Mouse (Mus musculus) v-Abl transformed pro-B cells (cell line): Measurements from ENCODE around the gene Bad.

Experiments
- in situ Hi-C, 2 experiments: fragments of 400-800 bp; cut with MboI; formaldehyde crosslinking; loops; one replicate each; pipeline ENCODE4 v1.15.1; 2025; ENCODE audit not compliant: unreplicated experiment in 2 of 2

Gene Bad

GRCm38 (mm10) chr19:6933102-6933435, 8.6 kb upstream of the Bad start:
- in situ Hi-C loops, result loop anchor here in 1 of 2 experiments (5.0 to 10.0 kb wide), 2 partner anchors 89 to 438 kb away; no protein-coding TSS in a partner anchor

GRCm38 (mm10) chr19:6933436-6934194, 8.0 kb upstream of the Bad start:
- in situ Hi-C loops, result loop anchor here in 1 of 2 experiments (5.0 to 10.0 kb wide), 2 partner anchors 89 to 439 kb away; no protein-coding TSS in a partner anchor

DNA sequence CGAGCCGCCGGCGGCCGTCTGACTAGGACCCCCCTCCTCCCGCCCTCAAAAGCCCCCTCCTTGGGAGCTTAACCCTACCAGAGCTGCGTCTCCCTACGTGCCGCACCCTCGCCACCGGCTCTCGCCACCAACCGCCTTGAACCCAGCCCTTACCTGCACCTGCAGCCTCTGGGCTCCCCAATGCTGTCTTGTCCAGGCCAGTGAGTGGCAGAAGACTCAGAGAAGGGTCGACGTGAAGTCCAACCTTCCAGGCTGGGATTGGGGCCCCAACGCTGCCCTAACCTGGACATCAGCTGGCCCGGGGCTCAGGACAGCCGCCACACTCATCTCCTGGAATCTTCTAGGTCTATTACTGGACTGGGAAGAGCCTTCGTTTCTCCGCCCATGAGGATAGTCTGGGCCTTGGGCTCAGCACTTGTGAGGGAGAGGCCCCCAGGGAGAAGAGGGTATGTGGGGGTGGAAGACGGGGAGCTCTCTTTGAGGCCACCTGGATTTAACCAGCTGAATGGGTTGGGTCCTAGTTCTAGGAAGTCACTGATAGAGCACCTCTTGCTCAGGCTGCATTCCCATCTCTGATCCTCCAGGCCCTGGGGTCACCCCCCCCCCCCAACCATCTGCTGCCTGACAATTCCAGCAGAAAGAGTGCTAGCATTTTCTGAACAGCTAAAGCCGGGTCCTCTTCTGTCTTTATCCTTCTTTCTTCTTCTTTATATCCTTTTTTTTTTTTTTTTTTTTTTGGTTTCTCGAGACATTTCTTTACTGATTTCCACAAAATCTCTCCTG, 7.3 kb upstream of the Bad start, which contains the start of gene Kcnk4:
TSS of gene Kcnk4 (minus strand) at position 321 of the 783 bp plus-strand sequence.
- in situ Hi-C loops, result loop anchor here in 1 of 2 experiments (5.0 to 10.0 kb wide), 2 partner anchors 88 to 440 kb away; no protein-coding TSS in a partner anchor

GRCm38 (mm10) chr19:6936299-6936698, 5.4 kb upstream of the Bad start:
- in situ Hi-C loops, result loop anchor here (5.0 to 10.0 kb wide), 2 partner anchors 441 to 444 kb away; no protein-coding TSS in a partner anchor

GRCm38 (mm10) chr19:6937541-6938465, 3.9 kb upstream of the Bad start:
- in situ Hi-C loops, result loop anchor here (5.0 to 10.0 kb wide), 2 partner anchors 443 to 446 kb away; no protein-coding TSS in a partner anchor

DNA sequence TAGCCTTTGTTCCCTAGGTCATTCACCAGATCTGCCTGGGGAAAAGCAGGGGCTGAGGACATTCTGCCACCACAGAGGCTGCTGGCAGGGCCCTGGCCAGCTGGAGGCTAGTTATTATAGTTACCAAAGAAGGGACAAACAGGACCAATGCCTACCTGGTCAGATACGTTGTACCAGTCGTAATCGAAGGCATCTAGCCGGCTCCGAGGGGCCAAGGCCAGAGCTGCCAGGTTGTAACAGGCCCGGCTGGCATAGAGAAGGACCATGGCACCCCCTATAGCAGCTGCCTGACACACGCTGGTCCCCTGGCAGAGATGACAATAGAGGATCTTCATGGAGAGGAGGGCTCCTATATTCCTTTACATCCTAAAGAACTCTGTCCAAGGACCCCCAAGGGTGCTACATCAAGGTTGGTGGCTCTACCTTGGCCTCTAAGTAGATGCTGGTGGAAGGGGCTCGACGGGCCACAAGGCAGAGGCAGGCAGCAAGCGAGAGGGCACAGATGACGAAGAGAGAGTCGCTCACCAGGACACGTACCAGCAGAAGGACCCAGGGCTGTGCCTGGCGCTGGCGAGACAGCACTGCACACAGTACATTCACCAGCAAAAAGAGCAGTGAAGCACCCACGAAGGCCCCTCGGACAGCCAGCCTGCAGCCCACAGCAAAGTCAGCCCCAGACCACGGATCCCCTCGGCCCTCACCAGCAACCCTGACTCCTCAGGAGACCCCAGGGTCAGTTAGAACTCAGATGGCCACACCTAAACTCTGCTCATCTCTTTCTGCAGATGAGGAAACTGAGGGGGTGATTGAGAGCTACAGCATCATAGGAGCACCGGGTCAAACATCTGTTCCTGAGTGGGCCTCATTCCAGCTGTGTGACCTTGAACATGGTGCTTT, 2.3 kb upstream of the Bad start:
- in situ Hi-C loops, result loop anchor here (5.0 to 10.0 kb wide), 2 partner anchors 445 to 447 kb away; no protein-coding TSS in a partner anchor

GRCm38 (mm10) chr19:6940396-6941351, 987 bp upstream of the Bad start:
- in situ Hi-C loops, result no loop called here

DNA sequence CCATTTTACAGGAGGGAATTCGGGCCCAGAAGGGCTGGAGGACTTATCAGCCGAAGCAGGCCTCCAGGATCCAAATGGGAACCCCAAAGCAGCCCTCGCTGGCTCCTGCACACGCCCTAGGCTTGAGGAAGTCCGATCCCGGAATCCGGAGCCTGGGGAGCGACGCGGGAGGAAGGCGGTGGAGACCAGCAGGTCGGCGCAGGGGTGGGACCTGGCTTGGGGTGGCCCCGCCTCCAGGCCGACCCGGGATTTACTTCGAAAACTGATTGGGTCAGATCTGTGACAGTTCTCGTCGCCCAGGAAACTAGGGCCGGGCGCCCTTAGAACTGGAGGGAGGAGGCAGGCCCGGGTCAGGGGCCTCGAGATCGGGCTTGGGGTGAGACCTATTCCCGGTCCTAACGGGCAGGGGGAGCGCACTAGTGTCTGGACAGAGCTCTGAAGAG, 609 bp downstream of the Bad start, which contains the start of gene Gpr137:
TSS of gene Gpr137 (minus strand) at position 232 of the 443 bp plus-strand sequence.
- in situ Hi-C loops, result no loop called here

GRCm38 (mm10) chr19:6942764-6943163, 1.1 kb downstream of the Bad start:
- in situ Hi-C loops, result no loop called here

- in situ Hi-C loops, result no loop called here
Measured at GRCm38 (mm10) chr19:6943709-6944108, 2.0 kb downstream of the Bad start.

- in situ Hi-C loops, result no loop called here
Measured at GRCm38 (mm10) chr19:6947742-6948141, 6.1 kb downstream of the Bad start.

- in situ Hi-C loops, result no loop called here
Measured at GRCm38 (mm10) chr19:6948186-6948585, 6.5 kb downstream of the Bad start.

- in situ Hi-C loops, result no loop called here
Measured at GRCm38 (mm10) chr19:6949532-6949931, 7.9 kb downstream of the Bad start.

DNA sequence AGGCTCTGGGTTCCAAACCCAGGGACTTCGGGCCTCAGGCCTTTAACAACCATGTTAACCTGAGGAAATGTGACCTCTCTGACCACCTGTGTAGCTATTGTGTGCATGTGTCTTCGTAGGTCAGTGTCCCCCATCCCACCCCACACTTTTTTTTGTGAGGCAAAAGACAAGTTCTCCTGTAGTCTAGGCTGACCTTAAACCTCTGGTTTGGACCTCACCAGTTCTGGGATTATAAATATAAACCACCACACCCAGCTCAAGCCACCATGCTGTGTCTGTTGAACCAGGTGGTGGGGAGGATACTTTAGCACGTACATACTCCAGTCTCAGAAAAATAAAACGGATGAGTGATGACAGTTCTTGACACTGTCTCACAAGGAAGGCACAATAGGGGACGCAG, 8.3 kb downstream of the Bad start:
- in situ Hi-C loops, result no loop called here

GRCm38 (mm10) chr19:6950613-6951153, 9.0 kb downstream of the Bad start:
- in situ Hi-C loops, result no loop called here

GRCm38 (mm10) chr19:6951381-6951968, 9.8 kb downstream of the Bad start:
- in situ Hi-C loops, result no loop called here

DNA sequence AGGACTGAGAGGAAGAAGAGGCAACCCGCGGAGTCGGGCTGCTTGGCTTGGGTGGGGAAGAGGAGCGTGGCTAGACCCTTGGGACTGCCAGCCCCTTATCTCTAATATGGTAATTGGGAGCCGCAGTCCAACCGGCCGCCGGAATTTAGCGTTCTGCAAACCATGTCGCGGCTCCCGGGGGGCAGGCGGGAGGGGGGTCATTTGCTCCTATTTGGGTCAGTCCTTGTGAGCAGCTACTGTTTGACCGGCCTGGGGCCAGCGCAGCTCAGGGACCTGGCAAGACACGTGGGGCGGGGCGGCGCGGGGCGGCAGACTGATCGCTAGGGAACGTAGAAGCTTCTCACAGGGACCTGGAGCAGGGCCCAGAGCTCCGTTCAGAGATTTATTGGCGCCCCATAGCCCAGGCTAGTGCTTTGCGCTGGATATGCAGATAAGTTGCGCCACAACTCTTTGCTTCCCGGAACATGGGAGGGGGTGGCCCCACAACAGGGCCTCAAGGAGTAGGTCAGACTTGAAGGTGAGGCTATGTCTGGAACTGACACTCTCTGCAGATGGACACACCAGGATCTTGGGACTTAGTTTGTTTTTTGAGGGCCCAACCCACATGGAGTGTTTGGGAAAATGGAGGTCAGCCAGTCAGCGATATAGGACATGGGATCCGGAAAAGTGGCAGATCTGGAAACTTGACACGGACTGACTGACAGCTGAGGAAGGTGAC, 10.5 kb downstream of the Bad start:
- in situ Hi-C loops, result no loop called here
